Mouse (Mus musculus) hindbrain, embryonic 13.5 days (tissue): ENCODE measurements at regions not wholly inside any gene's neighbourhood (a gene's known extent, or its start where the extent isn't known, plus 50 kb on each side); places are given as distances from the start of the nearest gene placed in this dataset.
A peak's percentile ranks its signal among the peaks of the same experiment; 100 is the strongest.

ENCODE experiments used
- ATAC-seq: fragments of 200-750 bp; cut with Nextera tagmentation; 2 replicates; pipeline ENCODE4 v1.8.0; 2017; ENCODE audit warnings: moderate TSS enrichment; ENCODE audit not compliant: low FRiP score
- H3K27ac ChIP-seq: fragments of 300-500 bp; sonication (generic); 2 replicates; pipeline ENCODE4 v1.5.1; 2015; ENCODE audit warnings: inconsistent platforms, mild to moderate bottlenecking, moderate library complexity
- H3K27me3 ChIP-seq: fragments of 300-500 bp; sonication (generic); 2 replicates; pipeline ENCODE4 v1.6.1; 2015; ENCODE audit warnings: mild to moderate bottlenecking, inconsistent platforms
- H3K36me3 ChIP-seq: fragments of 300-500 bp; sonication (generic); 2 replicates; pipeline ENCODE4 v1.6.1; 2015; ENCODE audit warnings: mild to moderate bottlenecking, inconsistent platforms
- H3K4me1 ChIP-seq: fragments of 300-500 bp; sonication (generic); replicated peaks from 2 replicates; pipeline ENCODE4 v1.6.1; 2015; ENCODE audit warnings: inconsistent platforms
- H3K4me2 ChIP-seq: fragments of 300-500 bp; sonication (generic); 2 replicates; pipeline ENCODE4 v1.6.1; 2015; ENCODE audit warnings: inconsistent platforms, mild to moderate bottlenecking, moderate library complexity
- H3K4me3 ChIP-seq: fragments of 300-500 bp; sonication (generic); 2 replicates; pipeline ENCODE4 v1.5.1; 2015; ENCODE audit warnings: mild to moderate bottlenecking, inconsistent platforms
- H3K9ac ChIP-seq: fragments of 300-500 bp; sonication (generic); 2 replicates; pipeline ENCODE4 v1.6.1; 2015; ENCODE audit warnings: mild to moderate bottlenecking, inconsistent platforms
- H3K9me3 ChIP-seq: fragments of 300-500 bp; sonication (generic); 2 replicates; pipeline ENCODE4 v1.6.1; 2016; ENCODE audit warnings: inconsistent platforms
- WGBS: fragments of 180-500 bp; shearing (Covaris S2); methylation state at CpG from one replicate; pipeline ENCODE4 v1.1.7; 2015; 5-methylcytosine and 5-hydroxymethylcytosine counted together

GRCm38 (mm10) chr11:48525517-48525916, 274.6 kb upstream of the Rack1 start:
- no peak for ATAC-seq
- Histone ChIP-seq H3K9me3 (no peaks in the 10 kb centered on the region), H3K4me2 (no peak overlapping the region), H3K27me3 (no peaks in the 10 kb centered on the region), H3K9ac (no peak overlapping the region), H3K36me3 (no peaks in the 10 kb centered on the region), H3K27ac (no peak overlapping the region), H3K4me1 (no peaks in the 10 kb centered on the region), H3K4me3 (no peak overlapping the region)
- 91% methylated on average over 5 of the region's 5 CpGs for whole genome bisulfite sequencing

- no peaks in the 10 kb centered on the region for H3K9me3 ChIP-seq
- H3K4me2 ChIP-seq, result no peak overlapping the region
- H3K27me3 ChIP-seq, result no peaks in the 10 kb centered on the region
- H3K4me3 ChIP-seq, result no peak overlapping the region
- peaks cover 8% of the 10 kb centered on the region for H3K4me1 ChIP-seq
- H3K9ac ChIP-seq, result no peak overlapping the region
- no peak overlapping the region for H3K27ac ChIP-seq
- ATAC-seq, result no peak
- H3K36me3 ChIP-seq, result no peaks in the 10 kb centered on the region
- WGBS, result 91% methylated on average over 3 of the region's 3 CpGs
Observed at GRCm38 (mm10) chr11:48506886-48507285, 293.2 kb upstream of the Rack1 start.

- Histone ChIP-seq H3K27me3 (no peaks in the 10 kb centered on the region), H3K27ac (no peak overlapping the region), H3K9ac (no peak overlapping the region), H3K4me1 (peaks cover 8% of the 10 kb centered on the region), H3K4me2 (0 out of 2 replicates have a peak overlapping the region, but pooled peaks have one; percentile 8), H3K4me3 (no peak overlapping the region), H3K9me3 (no peaks in the 10 kb centered on the region), H3K36me3 (no peaks in the 10 kb centered on the region)
- 18% methylated on average over 10 of the region's 10 CpGs for WGBS
- ATAC-seq, result peak; percentile 57; the same call in 1 of the 2 replicates
Observed at GRCm38 (mm10) chr11:48502011-48502806, 297.9 kb upstream of the Rack1 start.

GRCm38 (mm10) chr11:48499057-48499456, 301.1 kb upstream of the Rack1 start:
- Histone ChIP-seq H3K27me3 (no peaks in the 10 kb centered on the region), H3K4me3 (no peak overlapping the region), H3K4me2 (no peak overlapping the region), H3K4me1 (peaks cover 8% of the 10 kb centered on the region), H3K27ac (no peak overlapping the region), H3K9ac (no peak overlapping the region), H3K9me3 (no peaks in the 10 kb centered on the region), H3K36me3 (no peaks in the 10 kb centered on the region)
- ATAC-seq, result no peak
- WGBS, result 93% methylated on average over 1 of the region's 1 CpGs

- WGBS, result 88% methylated on average over 1 of the region's 1 CpGs
- no peak overlapping the region for H3K9ac ChIP-seq
- H3K4me1 ChIP-seq, result no peaks in the 10 kb centered on the region; the same call in 1 of the 2 replicates
- H3K9me3 ChIP-seq, result no peaks in the 10 kb centered on the region
- no peaks in the 10 kb centered on the region for H3K36me3 ChIP-seq
- no peak overlapping the region for H3K4me2 ChIP-seq
- H3K27ac ChIP-seq, result no peak overlapping the region
- ATAC-seq, result no peak
- H3K27me3 ChIP-seq, result no peaks in the 10 kb centered on the region
- H3K4me3 ChIP-seq, result no peak overlapping the region
Observed at GRCm38 (mm10) chr11:48488308-48488707, 311.8 kb upstream of the Rack1 start.

GRCm38 (mm10) chr11:48464036-48464435, 336.1 kb upstream of the Rack1 start:
- no peak overlapping the region for H3K9ac ChIP-seq
- H3K4me2 ChIP-seq, result no peak overlapping the region
- ATAC-seq, result no peak
- H3K36me3 ChIP-seq, result no peaks in the 10 kb centered on the region
- H3K4me1 ChIP-seq, result no peaks in the 10 kb centered on the region
- no peak overlapping the region for H3K27ac ChIP-seq
- H3K27me3 ChIP-seq, result no peaks in the 10 kb centered on the region
- no peak overlapping the region for H3K4me3 ChIP-seq
- 77% methylated on average over 4 of the region's 4 CpGs for WGBS
- no peaks in the 10 kb centered on the region for H3K9me3 ChIP-seq

- WGBS, result 83% methylated on average over 1 of the region's 1 CpGs
- no peak overlapping the region for H3K4me3 ChIP-seq
- no peaks in the 10 kb centered on the region for H3K36me3 ChIP-seq
- ATAC-seq, result no peak
- H3K9ac ChIP-seq, result no peak overlapping the region
- no peaks in the 10 kb centered on the region for H3K27me3 ChIP-seq
- no peaks in the 10 kb centered on the region for H3K4me1 ChIP-seq
- no peak overlapping the region for H3K4me2 ChIP-seq
- H3K9me3 ChIP-seq, result no peaks in the 10 kb centered on the region
- H3K27ac ChIP-seq, result no peak overlapping the region
Observed at GRCm38 (mm10) chr11:48449883-48450282, 350.2 kb upstream of the Rack1 start.

- no peak for ATAC-seq
- H3K27ac ChIP-seq, result no peak overlapping the region
Observed at GRCm38 (mm10) chr11:48442534-48443254, 357.4 kb upstream of the Rack1 start.

GRCm38 (mm10) chr11:48436712-48437111, 363.4 kb upstream of the Rack1 start:
- Histone ChIP-seq H3K9ac (no peak overlapping the region), H3K36me3 (no peaks in the 10 kb centered on the region), H3K27ac (no peak overlapping the region), H3K4me1 (no peaks in the 10 kb centered on the region), H3K27me3 (no peaks in the 10 kb centered on the region), H3K4me3 (no peak overlapping the region), H3K4me2 (no peak overlapping the region), H3K9me3 (no peaks in the 10 kb centered on the region; the same call in 1 of the 2 replicates)
- 95% methylated on average over 3 of the region's 3 CpGs for WGBS
- ATAC-seq, result no peak

More at GRCm38 (mm10) chr11:48442534-48443254, 357.4 kb upstream of the Rack1 start:
- Histone ChIP-seq H3K4me1 (peaks cover 5% of the 10 kb centered on the region; the same call in 1 of the 2 replicates), H3K36me3 (no peaks in the 10 kb centered on the region), H3K9ac (no peak overlapping the region), H3K9me3 (no peaks in the 10 kb centered on the region), H3K4me2 (no peak overlapping the region), H3K27me3 (no peaks in the 10 kb centered on the region), H3K4me3 (no peak overlapping the region)
- 38% methylated on average over 5 of the region's 5 CpGs for WGBS

GRCm38 (mm10) chr11:48431316-48431715, 368.8 kb upstream of the Rack1 start:
- H3K27ac ChIP-seq, result no peak overlapping the region
- no peak overlapping the region for H3K9ac ChIP-seq
- no peaks in the 10 kb centered on the region; the same call in 1 of the 2 replicates for H3K9me3 ChIP-seq
- no peaks in the 10 kb centered on the region for H3K27me3 ChIP-seq
- H3K36me3 ChIP-seq, result no peaks in the 10 kb centered on the region
- H3K4me3 ChIP-seq, result no peak overlapping the region
- no peaks in the 10 kb centered on the region for H3K4me1 ChIP-seq
- ATAC-seq, result no peak
- H3K4me2 ChIP-seq, result no peak overlapping the region

GRCm38 (mm10) chr11:48427423-48427822, 372.7 kb upstream of the Rack1 start:
- Histone ChIP-seq H3K9me3 (no peaks in the 10 kb centered on the region), H3K27ac (no peak overlapping the region), H3K4me2 (no peak overlapping the region), H3K27me3 (no peaks in the 10 kb centered on the region), H3K9ac (no peak overlapping the region), H3K36me3 (no peaks in the 10 kb centered on the region), H3K4me1 (no peaks in the 10 kb centered on the region), H3K4me3 (no peak overlapping the region)
- WGBS, result 68% methylated on average over 2 of the region's 2 CpGs
- no peak for ATAC-seq

- no peaks in the 10 kb centered on the region for H3K4me1 ChIP-seq
- H3K4me2 ChIP-seq, result no peak overlapping the region
- ATAC-seq, result no peak
- H3K9me3 ChIP-seq, result no peaks in the 10 kb centered on the region
- no peaks in the 10 kb centered on the region for H3K36me3 ChIP-seq
- H3K9ac ChIP-seq, result no peak overlapping the region
- H3K27ac ChIP-seq, result no peak overlapping the region
- 89% methylated on average over 1 of the region's 1 CpGs for WGBS
- H3K4me3 ChIP-seq, result no peak overlapping the region
- no peaks in the 10 kb centered on the region for H3K27me3 ChIP-seq
Observed at GRCm38 (mm10) chr11:48426446-48426845, 373.7 kb upstream of the Rack1 start.
